Comparison of ENCODE assay signal across 8 mouse cellular contexts in the genomic region with DNA sequence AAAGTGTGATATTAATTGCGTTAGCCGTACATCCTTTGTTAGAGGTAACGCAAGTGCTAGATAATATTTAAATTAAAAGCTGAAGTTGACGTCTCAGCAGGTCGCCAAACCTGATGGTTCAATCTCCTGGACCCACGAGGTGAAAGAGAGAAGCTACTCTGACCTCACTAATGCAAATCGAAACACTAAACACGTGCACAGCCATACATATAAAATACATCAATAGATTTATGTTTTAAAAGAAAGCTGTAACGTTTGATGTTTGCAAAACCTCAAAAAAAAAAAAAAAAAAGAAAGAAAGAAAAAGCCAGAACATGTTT. TPM values are rescaled to one million over a fixed set of nuclear protein-coding genes. Genes with fewer than 3 reads are reported as not detected.
DNase-seq lines count a peak whose midpoint lies in the region; ATAC-seq and TF ChIP-seq lines count a peak whose summit lies in the region.

No protein-coding gene starts in this region.

- no peak for DNase-seq in heart, postnatal 36 days
- peak; percentile 18 for DNase-seq in hindbrain, embryonic 11.5 days (ENCODE audit: low spot score)
- no peak for DNase-seq in midbrain, embryonic 11.5 days (ENCODE audit: low spot score, missing footprints)
- DNase-seq in adrenal gland, postnatal 14 days, result no peak
- DNase-seq in adrenal gland, postnatal 10 days, result no peak
- DNase-seq in spleen, postnatal 14 days (ENCODE audit: low spot score in 2 of 2), result no peak

- peak overlapping the region; percentile 72 for H3K4me3 ChIP-seq in heart, embryonic 11.5 days (ENCODE audit: low read depth, low read length)
- peak overlapping the region; percentile 89 for H3K4me3 ChIP-seq in E14TG2a.4 (replicated peaks; ENCODE audit: low read length)
- H3K4me3 ChIP-seq in hindbrain, embryonic 11.5 days (ENCODE audit: low read depth, low read length), result peak overlapping the region; percentile 84
- H3K4me3 ChIP-seq in midbrain, embryonic 11.5 days (ENCODE audit: low read depth, low read length), result peak overlapping the region; percentile 77

- H3K4me1 ChIP-seq in heart, embryonic 11.5 days (ENCODE audit: control insufficient read depth, insufficient read depth, low read length), result peaks cover 3% of the 10 kb centered on the region; the same call in 1 of the 2 replicates
- H3K4me1 ChIP-seq in E14TG2a.4 (replicated peaks; ENCODE audit: low read depth, low read length), result peaks cover 32% of the 10 kb centered on the region
- no peaks in the 10 kb centered on the region for H3K4me1 ChIP-seq in hindbrain, embryonic 11.5 days (replicated peaks; ENCODE audit: control insufficient read depth, insufficient read depth, low read length)
- peaks cover 5% of the 10 kb centered on the region; the same call in 1 of the 2 replicates for H3K4me1 ChIP-seq in midbrain, embryonic 11.5 days (ENCODE audit: control insufficient read depth, insufficient read depth, low read length)

- H3K27ac ChIP-seq in heart, embryonic 11.5 days (ENCODE audit: low read depth, low read length), result no peak overlapping the region
- H3K27ac ChIP-seq in hindbrain, embryonic 11.5 days (ENCODE audit: low read depth, low read length), result no peak overlapping the region
- no peak overlapping the region for H3K27ac ChIP-seq in midbrain, embryonic 11.5 days (ENCODE audit: low read depth, low read length)

- peak overlapping the region; percentile 80; the same call in 1 of the 2 replicates for H3K9ac ChIP-seq in heart, embryonic 11.5 days (ENCODE audit: low read depth, low read length)
- peak overlapping the region; percentile 88 for H3K9ac ChIP-seq in hindbrain, embryonic 11.5 days (ENCODE audit: low read depth, low read length)
- H3K9ac ChIP-seq in midbrain, embryonic 11.5 days (ENCODE audit: low read length), result peak overlapping the region; percentile 87

- no peaks in the 10 kb centered on the region for H3K27me3 ChIP-seq in heart, embryonic 11.5 days (ENCODE audit: control insufficient read depth, insufficient read depth, low read length)
- no peaks in the 10 kb centered on the region for H3K27me3 ChIP-seq in E14TG2a.4 (ENCODE audit: insufficient read depth, low read length)
- H3K27me3 ChIP-seq in hindbrain, embryonic 11.5 days (ENCODE audit: control insufficient read depth, insufficient read depth, low read length), result no peaks in the 10 kb centered on the region
- no peaks in the 10 kb centered on the region for H3K27me3 ChIP-seq in midbrain, embryonic 11.5 days (ENCODE audit: control insufficient read depth, insufficient read depth, low read length)

- ATAC-seq in heart, embryonic 11.5 days (replicated peaks; ENCODE audit: insufficient number of reproducible peaks, low FRiP score, low TSS enrichment), result no peak
- no peak for ATAC-seq in hindbrain, embryonic 11.5 days (ENCODE audit: low FRiP score)
- no peak for ATAC-seq in midbrain, embryonic 11.5 days (ENCODE audit: low FRiP score)

- no peaks in the 10 kb centered on the region for H3K9me3 ChIP-seq in heart, embryonic 11.5 days (replicated peaks; ENCODE audit: control insufficient read depth, low read length)
- no peaks in the 10 kb centered on the region for H3K9me3 ChIP-seq in E14TG2a.4 (ENCODE audit: low read length)
- no peaks in the 10 kb centered on the region for H3K9me3 ChIP-seq in hindbrain, embryonic 11.5 days (ENCODE audit: control insufficient read depth, low read length)
- H3K9me3 ChIP-seq in midbrain, embryonic 11.5 days (ENCODE audit: control insufficient read depth, low read length), result no peaks in the 10 kb centered on the region

- intact Hi-C loops in heart, postnatal 36 days (cut with DNase I), result loop anchor here (2.0 to 5.0 kb wide), 2 partner anchors 50 to 70 kb away; a partner anchor contains a TSS

- WGBS in heart, embryonic 11.5 days (ENCODE audit: insufficient replicate concordance), result 10% methylated on average over 9 of the region's 9 CpGs
- 14% methylated on average over 9 of the region's 9 CpGs for WGBS in hindbrain, embryonic 11.5 days
- WGBS in midbrain, embryonic 11.5 days, result 12% methylated on average over 9 of the region's 9 CpGs

- peaks cover 5% of the 10 kb centered on the region for H3K36me3 ChIP-seq in heart, embryonic 11.5 days (ENCODE audit: control insufficient read depth, insufficient read depth, low read length)
- H3K36me3 ChIP-seq in E14TG2a.4 (ENCODE audit: insufficient read depth, low read length), result peaks cover 21% of the 10 kb centered on the region
- H3K36me3 ChIP-seq in hindbrain, embryonic 11.5 days (ENCODE audit: control insufficient read depth, insufficient read depth, low read length), result no peaks in the 10 kb centered on the region
- peaks cover 4% of the 10 kb centered on the region; the same call in 1 of the 2 replicates for H3K36me3 ChIP-seq in midbrain, embryonic 11.5 days (ENCODE audit: control insufficient read depth, insufficient read depth, low read length)

- peak overlapping the region; percentile 66 for H3K4me2 ChIP-seq in heart, embryonic 11.5 days
- peak overlapping the region; percentile 50 for H3K4me2 ChIP-seq in hindbrain, embryonic 11.5 days (replicated peaks; ENCODE audit: low read depth, low read length)
- H3K4me2 ChIP-seq in midbrain, embryonic 11.5 days, result peak overlapping the region; percentile 56

- no peak for TF ChIP-seq CTCF in E14TG2a.4 (conservative IDR thresholded peaks at IDR 0.05; ENCODE audit: low read length)

RNA-seq across cellular contexts. Expression of a gene that starts 9.9 kb away (rescaled TPM):
- polyA plus RNA-seq in heart, embryonic 11.5 days (2014; fragmentation: Nextera tagmentation; extraction: Ambion mirVana), result 24.4 and 26.4 TPM in 2 replicates
- 10 to 100 TPM; 14.6 to 16.9 TPM for total RNA-seq in heart, postnatal 36 days (2021)
- polyA plus RNA-seq in hindbrain, embryonic 11.5 days (2014; fragmentation: Nextera tagmentation; extraction: Ambion mirVana), result 29.3 and 32.0 TPM in 2 replicates
- polyA plus RNA-seq in midbrain, embryonic 11.5 days (2014; fragmentation: Nextera tagmentation; extraction: Ambion mirVana), result 32.3 and 35.9 TPM in 2 replicates
- 13.4 and 13.7 TPM in 2 replicates for total RNA-seq in adrenal gland, postnatal 14 days (2021)
- total RNA-seq in adrenal gland, postnatal 10 days (2021), result 10 to 100 TPM; 11.4 to 17.1 TPM

RNA-seq across cellular contexts. Expression of a gene that starts 9.9 kb away (rescaled TPM):
- polyA plus RNA-seq in heart, embryonic 11.5 days (2014; fragmentation: Nextera tagmentation; extraction: Ambion mirVana), result 9.8 and 11.9 TPM in 2 replicates
- total RNA-seq in heart, postnatal 36 days (2021), result 10 to 100 TPM; 10.1 to 14.8 TPM
- polyA plus RNA-seq in hindbrain, embryonic 11.5 days (2014; fragmentation: Nextera tagmentation; extraction: Ambion mirVana), result 14.3 and 17.4 TPM in 2 replicates
- 13.4 and 16.6 TPM in 2 replicates for polyA plus RNA-seq in midbrain, embryonic 11.5 days (2014; fragmentation: Nextera tagmentation; extraction: Ambion mirVana)
- total RNA-seq in adrenal gland, postnatal 14 days (2021), result 21.9 and 22.9 TPM in 2 replicates
- total RNA-seq in adrenal gland, postnatal 10 days (2021), result 10 to 100 TPM; 19.1 to 22.1 TPM

RNA-seq across cellular contexts. Expression of a gene that starts 49.4 kb away (rescaled TPM):
- 29.5 and 31.0 TPM in 2 replicates for polyA plus RNA-seq in heart, embryonic 11.5 days (2014; fragmentation: Nextera tagmentation; extraction: Ambion mirVana)
- 10 to 100 TPM; 12.5 to 12.6 TPM for total RNA-seq in heart, postnatal 36 days (2021)
- 86.3 and 90.6 TPM in 2 replicates for polyA plus RNA-seq in hindbrain, embryonic 11.5 days (2014; fragmentation: Nextera tagmentation; extraction: Ambion mirVana)
- 89.6 and 102 TPM in 2 replicates for polyA plus RNA-seq in midbrain, embryonic 11.5 days (2014; fragmentation: Nextera tagmentation; extraction: Ambion mirVana)
- 19.5 and 19.9 TPM in 2 replicates for total RNA-seq in adrenal gland, postnatal 14 days (2021)
- 10 to 100 TPM; 20.3 to 21.7 TPM for total RNA-seq in adrenal gland, postnatal 10 days (2021)
